Mouse (Mus musculus) granulocyte monocyte progenitor cell, adult 5-6 weeks (primary cell): Measurements from ENCODE around the gene Dnaja3. TPM values are rescaled to one million over a fixed set of nuclear protein-coding genes. Genes with fewer than 3 reads are reported as not detected.

Experiments used
- ATAC-seq: replicated peaks from 2 replicates; pipeline ENCODE4 v1.8.0; 2016; ENCODE audit warnings: mild to moderate bottlenecking, moderate TSS enrichment, inconsistent platforms; ENCODE audit not compliant: poor library complexity, severe bottlenecking
- total RNA-seq, 2 experiments: library from RNA; stranded (forward) in 1 of 2; stranded (reverse) in 1 of 2; fragments of 200-712, 200-1000 nt in 1 of 2; fragments of >200 nt in 1 of 2; fragmentation: Nextera tagmentation in 1 of 2; gene quantifications; 2 replicates each; pipeline ENCODE4 v1.2.3; 2014 to 2017

Gene Dnaja3
- total RNA-seq, 2 experiments from 2014 or later: 45.8 to 66.4 TPM

DNA sequence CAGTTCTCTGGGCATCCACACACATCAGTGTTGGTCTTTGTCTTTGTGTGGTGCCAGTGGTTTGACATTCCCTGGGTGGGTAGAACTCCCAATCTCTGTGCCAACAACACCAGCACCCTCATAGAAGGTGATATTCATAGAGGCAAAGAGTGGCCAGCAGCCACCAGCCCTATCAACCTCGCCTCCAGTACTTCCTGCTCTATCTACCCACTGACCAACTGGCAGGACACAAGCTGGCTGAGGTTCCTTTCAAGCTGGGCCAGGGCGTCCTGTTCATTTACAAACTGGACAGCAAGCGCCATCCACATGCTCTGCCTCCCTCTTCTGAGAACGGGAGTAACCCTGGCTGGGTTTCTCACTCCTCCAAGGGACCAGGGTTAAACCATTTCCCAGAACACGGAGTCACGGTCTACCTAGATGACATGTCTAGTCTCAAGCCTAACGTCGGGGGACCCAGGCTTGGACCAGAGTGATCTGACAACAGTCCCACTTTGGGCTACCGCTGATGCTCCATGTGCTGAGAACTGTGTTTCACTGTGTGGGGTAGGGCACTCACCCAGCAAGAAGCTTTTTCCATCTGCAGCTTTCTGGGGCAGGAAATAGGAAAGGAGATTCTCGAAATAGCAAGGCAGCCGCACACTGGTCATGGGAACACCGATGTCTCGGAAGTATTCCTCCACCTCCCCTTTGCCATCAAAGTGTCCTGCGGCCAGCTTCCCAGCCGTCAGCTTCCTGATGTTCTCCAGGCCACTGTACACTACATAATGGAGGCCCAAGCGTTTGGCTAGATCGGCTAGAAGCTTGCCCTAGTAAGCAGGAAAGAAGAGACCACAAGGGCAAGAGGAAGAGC is 74.3 kb downstream of the Dnaja3 start:
- no peak for ATAC-seq

DNA sequence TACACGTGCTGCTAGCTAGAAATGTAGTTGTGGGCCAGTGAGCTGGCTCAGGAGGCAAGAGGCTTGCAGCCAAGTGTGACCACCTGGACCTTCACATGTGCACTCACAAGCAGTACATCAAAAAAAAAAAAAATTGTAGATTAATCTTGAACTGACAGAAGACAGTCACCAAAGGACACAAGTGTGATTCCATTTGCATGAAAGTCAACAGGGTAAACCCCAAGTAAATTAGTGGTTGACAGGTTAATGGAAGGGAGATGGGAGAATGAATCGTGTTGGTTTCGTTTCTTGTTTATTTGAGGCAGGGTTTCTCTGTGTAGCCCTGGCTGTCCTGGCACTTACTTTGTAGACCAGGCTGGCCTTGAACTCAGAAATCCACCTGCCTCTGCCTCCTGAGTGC is 78.1 kb downstream of the Dnaja3 start:
- no peak for ATAC-seq

DNA sequence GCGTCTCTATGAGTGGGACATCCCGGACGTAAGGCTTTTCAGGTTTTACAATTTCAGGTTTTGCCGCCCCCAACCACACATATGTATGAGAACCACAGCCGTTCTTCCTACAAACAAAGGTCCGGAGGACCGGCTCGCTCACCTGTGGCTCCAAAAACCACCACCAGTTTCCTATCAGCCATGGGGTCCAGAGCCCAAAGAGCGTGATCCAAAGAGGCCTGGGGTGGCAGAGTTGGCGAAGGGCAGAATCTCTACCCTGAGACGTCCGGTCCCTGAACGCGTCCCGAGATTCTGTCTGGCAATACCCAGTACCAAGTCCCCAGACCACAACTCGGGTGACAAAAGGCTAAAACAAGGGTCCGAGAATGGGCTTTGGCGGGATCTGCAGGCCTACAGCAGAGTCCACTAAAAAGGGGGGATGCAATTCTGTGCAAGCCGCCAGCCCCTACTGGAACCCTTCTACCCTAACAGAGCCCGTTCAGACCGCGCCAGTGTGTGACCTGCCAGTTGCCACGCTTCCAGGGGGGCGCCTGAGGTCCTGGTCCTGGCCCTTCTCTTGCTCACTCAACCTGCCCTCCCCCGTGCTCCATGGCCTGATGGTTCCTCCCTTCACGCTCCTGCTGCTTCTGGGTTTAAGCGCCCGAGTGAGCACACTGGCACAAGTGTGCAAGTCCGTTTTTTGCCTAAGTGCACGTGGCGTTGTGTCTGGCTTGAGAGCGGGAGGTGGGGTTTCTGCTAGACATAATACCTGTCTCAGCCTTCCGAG is 79.1 kb downstream of the Dnaja3 start, which contains the start of gene Nmral1:
TSS of gene Nmral1 (minus strand) at position 604 of the 766 bp plus-strand sequence.
- peak; percentile 75 for ATAC-seq

DNA sequence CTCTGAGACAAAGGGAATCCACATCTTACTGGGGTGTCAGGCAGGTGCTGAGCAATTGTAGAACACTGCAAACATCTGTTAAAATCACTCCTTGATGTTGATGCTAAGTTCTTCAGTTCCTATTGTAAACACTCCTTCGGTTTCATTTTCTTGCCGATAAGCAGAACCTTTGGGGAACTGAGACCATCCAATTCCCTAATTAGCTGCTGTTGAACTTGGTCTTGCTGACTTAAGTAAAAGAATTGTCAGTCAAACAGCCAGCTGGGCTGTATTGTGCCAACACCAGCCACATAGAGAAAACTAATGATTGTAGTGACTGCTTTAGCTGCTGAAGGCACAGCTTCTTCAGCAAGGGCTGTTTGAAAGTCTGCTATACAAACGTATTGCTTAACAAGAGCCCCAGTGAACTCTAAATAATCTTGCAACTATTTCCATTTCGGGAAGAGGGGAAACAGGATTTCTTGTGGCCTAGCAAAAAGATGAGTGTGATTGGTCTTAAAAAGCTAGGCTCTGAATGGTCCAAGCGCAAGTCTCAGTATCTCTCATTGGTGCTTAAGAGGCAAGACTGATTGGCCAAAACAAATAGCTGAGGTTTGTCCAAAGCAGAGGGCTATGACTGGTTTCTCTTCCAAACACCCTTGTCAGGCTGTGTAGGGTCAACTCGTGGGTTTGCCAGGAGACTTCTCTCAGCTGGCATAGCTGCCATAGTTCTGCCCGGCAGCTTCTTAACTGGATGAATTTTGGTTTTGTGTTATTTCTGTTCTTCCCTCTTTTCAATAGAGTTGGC is 82.5 kb downstream of the Dnaja3 start:
- ATAC-seq: peak; percentile 26

DNA sequence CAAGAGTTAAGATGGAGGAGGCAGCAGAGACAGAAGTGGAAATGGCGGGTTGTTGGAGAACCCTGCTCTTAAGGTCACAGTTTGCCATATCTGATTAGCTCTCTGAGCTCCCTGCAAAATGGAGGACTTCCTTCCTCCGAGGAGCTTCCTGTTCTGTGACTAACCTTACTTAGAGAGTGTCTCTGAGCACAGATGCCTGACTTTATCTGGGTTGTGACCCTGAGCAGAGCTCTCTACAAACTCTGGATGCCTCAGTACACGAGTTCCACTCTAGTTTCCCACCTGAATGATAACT is 83.1 kb downstream of the Dnaja3 start:
- peak; percentile 16 for ATAC-seq

DNA sequence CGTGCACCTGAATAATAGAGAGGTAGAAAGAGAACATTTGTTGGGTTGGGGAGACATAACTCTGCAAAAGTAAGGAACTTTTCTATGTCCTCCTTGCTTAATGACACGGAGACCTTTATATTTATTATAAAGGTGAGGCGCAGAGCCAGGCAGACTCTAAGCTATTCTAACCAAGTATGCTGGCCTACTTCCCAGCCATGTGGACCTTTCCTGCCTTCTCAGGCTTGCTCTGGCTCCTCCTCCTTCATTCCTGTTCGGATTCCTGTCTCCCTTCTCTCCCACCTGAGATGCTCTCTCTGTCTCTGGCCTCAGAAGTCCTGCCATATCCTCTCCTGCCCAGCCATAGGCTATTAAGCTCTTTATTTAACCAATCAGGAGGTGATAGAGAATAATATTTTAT is 85.5 kb downstream of the Dnaja3 start:
- ATAC-seq: no peak

DNA sequence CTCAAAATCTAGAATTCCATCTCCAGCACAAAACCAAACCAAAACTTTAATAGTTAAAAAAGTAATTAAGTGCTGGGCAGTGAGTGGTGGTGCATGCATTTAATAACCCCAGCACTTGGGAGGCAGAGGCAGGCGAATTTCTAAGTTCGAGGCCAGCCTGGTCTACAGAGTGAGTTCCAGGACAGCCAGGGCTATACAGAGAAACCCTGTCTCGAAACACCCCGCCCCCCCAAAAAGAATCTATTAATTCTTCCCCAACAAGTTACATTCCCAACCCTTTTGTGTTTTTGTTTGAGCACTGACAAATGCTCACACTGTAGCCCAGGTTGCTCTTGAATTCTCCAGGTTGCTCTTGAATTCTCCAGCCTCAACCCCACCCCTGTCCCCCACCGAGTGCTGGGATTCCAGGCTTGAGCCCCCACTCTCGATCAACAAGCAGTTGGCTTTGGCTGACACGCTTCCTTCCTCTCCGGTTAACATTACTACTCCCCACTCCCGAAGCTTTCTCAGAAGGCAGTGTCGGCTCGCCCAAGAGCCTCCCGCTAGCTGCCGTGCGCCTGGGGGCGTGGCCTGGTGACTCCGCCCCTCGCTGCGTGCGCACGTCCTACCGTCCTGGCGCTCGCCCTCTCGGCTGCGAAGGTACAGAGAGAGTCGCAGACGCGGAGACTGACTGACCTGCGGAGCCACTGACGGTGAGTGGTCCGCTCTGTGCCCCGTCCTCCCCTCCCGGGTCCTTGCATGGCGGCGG is 86.2 kb downstream of the Dnaja3 start, which contains the start of gene Hmox2:
TSS of gene Hmox2 (plus strand) at position 582 of the 748 bp plus-strand sequence.
- ATAC-seq: peak; percentile 78

DNA sequence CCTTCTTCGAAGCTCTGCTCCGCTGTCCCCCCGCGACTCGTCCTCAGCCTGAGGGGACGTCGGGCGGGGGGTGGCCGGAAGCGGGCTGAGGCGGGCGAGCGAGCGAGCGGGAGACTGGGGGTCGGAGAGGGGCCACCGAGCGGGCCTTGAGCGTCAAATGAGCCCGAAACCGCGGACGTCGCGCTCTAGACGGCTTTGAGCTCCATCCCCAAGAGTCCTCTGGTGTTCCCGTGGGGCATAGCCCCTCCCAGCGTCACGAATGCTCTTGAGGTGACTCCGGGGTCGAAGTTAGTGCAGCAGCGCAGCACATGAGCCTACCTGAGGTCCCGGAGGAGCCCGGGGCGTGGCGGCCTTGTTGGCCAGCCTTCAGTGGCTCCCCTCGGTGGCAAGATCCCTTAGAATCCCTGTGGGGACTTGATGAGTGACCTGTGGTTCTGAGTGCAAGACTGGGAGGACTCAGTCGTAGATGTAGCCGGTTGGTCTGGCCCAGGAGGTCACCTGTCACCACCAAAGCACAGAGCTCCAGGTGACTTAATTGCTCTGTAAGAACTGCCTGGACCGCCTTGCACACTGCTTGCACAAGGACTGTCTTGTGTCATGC is 86.8 kb downstream of the Dnaja3 start:
- ATAC-seq: no peak

DNA sequence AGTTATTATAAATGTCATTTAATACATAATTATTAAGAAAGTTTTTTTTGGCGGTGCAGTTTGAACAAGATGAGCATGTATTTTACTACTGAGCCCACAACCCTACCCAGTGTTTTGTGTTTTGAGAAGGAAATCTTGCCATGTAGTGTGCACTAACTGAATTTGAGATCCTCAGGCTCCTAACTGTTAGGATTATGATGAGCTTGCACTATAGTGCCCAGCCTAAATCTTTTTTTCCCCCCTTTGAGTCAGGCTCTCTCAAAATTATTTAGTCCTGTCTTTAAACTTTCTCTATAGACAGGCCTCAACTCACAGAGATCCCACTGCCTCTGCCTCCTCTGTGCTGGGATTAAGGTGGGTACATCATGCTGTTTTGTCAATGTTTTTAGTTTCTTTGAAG is 87.7 kb downstream of the Dnaja3 start:
- no peak for ATAC-seq

DNA sequence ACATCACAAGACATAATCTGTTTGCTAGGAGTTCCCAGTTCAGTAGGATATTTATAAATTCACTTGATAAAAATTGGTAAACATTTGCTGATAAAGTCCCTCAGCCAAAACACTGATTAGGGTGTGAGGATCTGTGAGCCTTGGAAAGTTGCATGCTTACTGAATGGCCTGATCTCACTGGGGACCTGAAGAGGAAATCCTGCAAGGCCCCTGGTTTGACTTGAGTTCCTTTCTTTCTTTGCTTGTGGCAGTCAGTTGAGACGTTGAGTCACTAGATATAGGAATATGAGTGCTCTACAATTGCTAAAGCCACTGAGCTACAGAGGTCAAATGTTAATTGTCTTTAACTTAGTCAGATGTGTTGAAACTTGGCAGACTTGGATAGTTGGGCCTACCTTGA is 88.2 kb downstream of the Dnaja3 start:
- ATAC-seq: peak; percentile 6; the same call in 1 of the 2 replicates

DNA sequence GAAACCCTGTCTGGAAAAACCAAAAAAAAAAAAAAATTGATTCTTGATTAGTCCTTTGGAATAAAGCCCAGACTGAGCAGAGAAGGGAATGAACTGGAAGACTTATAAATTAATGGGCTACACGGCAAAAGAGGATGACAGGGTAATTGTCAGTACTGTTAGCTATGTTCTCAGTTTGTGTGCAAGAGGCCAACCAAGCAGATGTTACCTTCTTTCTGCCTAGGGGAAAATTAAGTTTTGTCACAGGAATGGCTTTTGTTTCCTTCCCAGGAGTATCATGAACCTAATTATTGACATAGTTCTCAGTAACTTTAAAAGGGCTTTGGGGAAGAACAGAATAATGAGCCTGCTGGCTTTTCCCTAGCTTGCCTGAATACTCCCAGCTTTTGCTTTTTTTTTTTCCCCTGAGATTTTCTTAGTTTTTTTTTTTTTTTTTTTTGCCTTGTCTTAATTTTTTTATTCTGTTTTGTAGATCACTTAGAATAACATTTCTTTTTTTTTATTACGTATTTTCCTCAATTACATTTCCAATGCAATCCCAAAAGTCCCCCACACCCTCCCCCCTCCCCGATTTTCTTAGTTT is 91.1 kb downstream of the Dnaja3 start:
- no peak for ATAC-seq

DNA sequence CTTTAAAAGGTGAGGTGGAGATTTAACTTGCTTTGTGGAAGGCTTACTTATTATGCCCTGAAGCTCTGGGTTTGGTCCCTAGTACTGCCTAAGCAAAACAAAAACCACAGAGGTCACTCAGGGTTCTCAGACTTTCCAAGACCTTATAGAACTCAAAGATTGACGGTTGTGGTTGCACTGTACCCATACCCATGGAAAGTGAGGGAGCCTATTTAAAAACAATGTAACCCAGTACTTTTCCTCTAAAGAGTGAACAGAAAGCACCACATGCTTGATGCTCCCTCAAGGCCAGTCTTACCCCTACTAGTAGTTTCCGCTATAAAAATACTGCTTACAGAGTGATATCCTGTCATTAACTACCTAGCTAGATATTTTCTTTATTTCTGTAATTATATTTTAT is 96.5 kb downstream of the Dnaja3 start:
- ATAC-seq: no peak

DNA sequence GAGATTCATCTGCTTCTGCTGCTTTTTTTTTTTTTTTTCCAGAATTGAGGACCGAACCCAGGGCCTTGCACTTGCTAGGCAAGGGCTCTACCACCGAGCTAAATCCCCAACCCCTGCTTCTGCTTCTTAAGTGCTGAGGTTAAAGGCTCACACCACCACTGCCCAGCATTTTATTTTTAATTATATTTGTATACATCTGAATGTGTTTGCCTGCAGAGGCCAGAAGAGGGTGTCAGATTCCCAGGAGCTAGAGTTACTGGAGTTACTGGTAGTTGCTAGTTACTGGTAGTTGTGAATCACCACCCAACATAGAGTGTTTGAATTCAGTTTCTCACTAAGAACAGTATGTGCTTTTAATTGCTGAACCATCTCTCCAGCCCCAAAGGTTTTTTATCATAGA is 100.2 kb downstream of the Dnaja3 start:
- no peak for ATAC-seq

DNA sequence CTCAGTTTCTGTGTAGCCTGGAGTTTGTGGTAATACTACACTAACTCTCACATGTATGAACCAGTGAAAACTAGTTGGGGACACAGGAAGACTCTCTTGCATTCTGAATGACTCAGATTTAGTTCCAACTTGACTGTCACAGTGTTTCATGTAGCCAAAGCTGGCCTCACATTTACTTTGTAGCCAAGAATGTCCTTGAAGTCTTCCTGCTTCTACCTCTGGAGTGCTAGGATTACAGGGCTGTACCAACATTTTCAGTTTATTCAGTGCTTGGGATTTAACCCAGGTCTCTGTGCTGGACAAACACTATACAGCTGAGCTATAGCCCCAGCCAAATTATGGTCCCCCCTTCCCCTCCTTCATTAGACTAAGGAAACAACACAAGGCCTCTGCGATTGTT is 102.4 kb downstream of the Dnaja3 start:
- no peak for ATAC-seq

DNA sequence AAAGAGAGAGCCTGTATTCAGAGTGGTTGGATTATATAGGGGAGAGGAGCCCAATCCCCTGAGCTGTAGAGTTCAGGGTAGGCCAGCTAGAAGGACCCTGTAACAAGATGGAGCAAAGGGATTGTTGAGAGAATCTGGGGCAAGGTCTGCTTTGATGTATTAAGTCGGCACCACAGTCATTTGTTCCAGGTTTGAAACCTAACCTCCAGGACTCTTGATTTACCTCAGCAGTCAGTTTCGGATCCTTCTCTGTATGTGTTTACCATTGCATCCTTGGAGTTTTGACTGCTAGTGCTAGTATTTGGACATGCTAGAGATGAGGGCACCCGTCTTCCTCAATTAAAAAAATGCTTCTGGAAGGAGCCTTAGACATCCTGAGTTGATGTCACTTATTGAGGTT is 112.4 kb downstream of the Dnaja3 start:
- no peak for ATAC-seq

DNA sequence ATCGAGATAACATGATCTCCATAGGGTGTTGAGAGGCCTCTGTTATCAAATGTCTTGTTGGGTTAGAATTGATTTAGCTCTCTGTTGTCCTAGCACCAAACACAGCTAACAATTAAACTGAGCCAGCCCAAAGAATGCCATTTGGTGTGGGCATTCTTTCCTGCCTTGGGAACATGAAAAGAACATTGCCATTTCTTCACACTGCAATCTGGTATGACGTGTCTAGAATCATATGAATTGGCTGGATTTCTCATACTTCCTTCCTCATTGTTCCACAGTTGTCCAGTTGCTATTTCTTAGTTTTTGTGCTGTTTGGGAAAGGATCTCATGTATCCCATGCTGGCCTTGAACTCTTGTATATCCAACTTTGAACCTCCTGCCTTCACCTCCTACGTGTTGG is 114.3 kb downstream of the Dnaja3 start:
- peak; percentile 55 for ATAC-seq

DNA sequence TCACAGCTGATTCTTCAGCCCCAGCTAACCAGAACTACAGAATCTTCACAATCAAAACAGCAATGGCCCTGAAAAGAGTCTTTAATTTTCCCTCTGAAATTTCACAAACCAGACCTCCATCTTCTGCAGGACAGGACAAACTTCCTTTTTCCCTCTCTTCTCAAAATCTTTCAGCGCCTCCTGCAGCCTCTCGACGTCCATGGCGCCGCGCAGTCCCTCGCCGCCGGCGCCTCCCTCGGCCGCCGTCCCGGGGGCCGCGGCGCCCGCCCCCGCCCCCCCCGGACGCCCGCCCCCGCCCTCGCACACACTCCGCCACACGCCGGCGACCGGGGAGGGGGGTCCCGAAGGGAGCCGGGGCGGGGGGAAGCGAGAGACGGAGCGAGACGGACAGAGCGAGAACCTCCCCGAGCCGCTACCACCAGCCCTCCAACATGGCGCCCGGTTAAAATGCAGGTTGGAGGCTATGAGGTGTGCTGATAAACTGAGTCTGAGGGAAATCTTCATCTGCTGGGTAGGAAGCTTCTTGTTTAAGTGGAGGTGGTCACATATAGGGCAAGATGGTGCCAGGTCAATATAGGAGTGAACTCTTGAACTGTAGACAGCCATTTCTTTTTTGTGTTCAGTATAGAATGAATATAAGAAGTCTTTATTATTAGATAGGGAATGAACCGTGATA is 117.0 kb downstream of the Dnaja3 start:
- peak; percentile 79 for ATAC-seq
